Mouse (Mus musculus) kidney, postnatal 0 days (tissue): ENCODE measurements around the gene Grin2c. TPM values are rescaled to one million over a fixed set of nuclear protein-coding genes. Genes with fewer than 3 reads are reported as not detected.

Experiments used
- ATAC-seq: fragments of 200-750 bp; cut with Nextera tagmentation; replicated peaks from 2 replicates; pipeline ENCODE4 v1.8.0; 2017; ENCODE audit warnings: low read depth, moderate number of reproducible peaks, moderate TSS enrichment, moderate library complexity; ENCODE audit not compliant: low FRiP score
- DNase-seq: peaks from one replicate; pipeline ENCODE4 v3.0.0-alpha.2; 2016; ENCODE audit warnings: low spot score
- H3K27ac ChIP-seq: fragments of 300-500 bp; sonication (generic); 2 replicates; pipeline ENCODE4 v1.5.1; 2014; ENCODE audit warnings: mild to moderate bottlenecking
- H3K27me3 ChIP-seq: fragments of 300-500 bp; sonication (generic); 2 replicates; pipeline ENCODE4 v1.6.1; 2014; ENCODE audit warnings: low read length, mixed read lengths; ENCODE audit not compliant: insufficient read depth
- H3K36me3 ChIP-seq: fragments of 300-500 bp; sonication (generic); 2 replicates; pipeline ENCODE4 v1.6.1; 2014; ENCODE audit warnings: low read length, mixed read lengths; ENCODE audit not compliant: insufficient read depth
- H3K4me1 ChIP-seq: fragments of 300-500 bp; sonication (generic); replicated peaks from 2 replicates; pipeline ENCODE4 v1.6.1; 2014; ENCODE audit warnings: antibody characterized with exemption, low read length, mixed read lengths; ENCODE audit not compliant: insufficient read depth
- H3K4me2 ChIP-seq: fragments of 300-500 bp; sonication (generic); 2 replicates; pipeline ENCODE4 v1.6.1; 2014; ENCODE audit warnings: mild to moderate bottlenecking, low read length, moderate library complexity, mixed read lengths
- H3K4me3 ChIP-seq: fragments of 300-500 bp; sonication (generic); replicated peaks from 2 replicates; pipeline ENCODE4 v1.5.1; 2014; ENCODE audit warnings: low read depth, low read length
- H3K9ac ChIP-seq: fragments of 300-500 bp; sonication (generic); 2 replicates; pipeline ENCODE4 v1.6.1; 2014; ENCODE audit warnings: low read depth, low read length
- H3K9me3 ChIP-seq: fragments of 300-500 bp; sonication (generic); replicated peaks from 2 replicates; pipeline ENCODE4 v1.6.1; 2016; ENCODE audit warnings: low read length, inconsistent platforms, mixed read lengths
- CTCF ChIP-seq: IDR thresholded peaks from 2 replicates; pipeline ENCODE4 v1.5.1; 2016; ENCODE audit warnings: antibody characterized with exemption, low read depth, mild to moderate bottlenecking, moderate library complexity
- WGBS: fragments of 180-500 bp; shearing (Covaris S2); extraction: QIAGEN DNeasy Blood & Tissue Kit; methylation state at CpG from one replicate; pipeline ENCODE4 v1.1.7; 2014; 5-methylcytosine and 5-hydroxymethylcytosine counted together
- polyA plus RNA-seq: library from polyadenylated mRNA; unstranded; fragments of >200 nt; fragmentation: Nextera tagmentation; extraction: Ambion mirVana; gene quantifications from 2 replicates; pipeline ENCODE4 v1.2.1, GENCODE M21; 2015

Gene Grin2c
- polyA plus RNA-seq, 1 experiment from 2014 or later: not detected

GRCm38 (mm10) chr11:115249721-115250404, 17.2 kb downstream of the Grin2c start:
- H3K9ac ChIP-seq: no peak overlapping the region
- no peak; the same call in 1 of the 2 replicates for ATAC-seq

GRCm38 (mm10) chr11:115247945-115248344, 19.1 kb downstream of the Grin2c start:
- Histone ChIP-seq H3K4me1 (peaks cover 9% of the 10 kb centered on the region), H3K27ac (no peak overlapping the region), H3K36me3 (0 out of 2 replicates have a peak, but pooled peaks cover 10% of the 10 kb centered on the region), H3K4me3 (no peak overlapping the region), H3K27me3 (peaks cover 52% of the 10 kb centered on the region), H3K9ac (no peak overlapping the region), H3K9me3 (no peaks in the 10 kb centered on the region), H3K4me2 (no peak overlapping the region)
- ATAC-seq: no peak
- no peak for DNase-seq
- TF ChIP-seq CTCF: no peak
- 55% methylated on average over 6 of the region's 6 CpGs for WGBS

More at GRCm38 (mm10) chr11:115249721-115250404, 17.2 kb downstream of the Grin2c start:
- 0 out of 2 replicates have a peak, but pooled peaks have one; percentile 24 for TF ChIP-seq CTCF
- peaks cover 52% of the 10 kb centered on the region for H3K27me3 ChIP-seq
- no peaks in the 10 kb centered on the region for H3K9me3 ChIP-seq
- no peak for DNase-seq
- H3K27ac ChIP-seq: no peak overlapping the region
- H3K4me1 ChIP-seq: peaks cover 9% of the 10 kb centered on the region
- peak overlapping the region; percentile 36 for H3K4me3 ChIP-seq
- no peaks in the 10 kb centered on the region for H3K36me3 ChIP-seq
- H3K4me2 ChIP-seq: peak overlapping the region; percentile 59
- 2% methylated on average over 58 of the region's 63 CpGs for WGBS

GRCm38 (mm10) chr11:115247240-115247639, 19.8 kb downstream of the Grin2c start:
- H3K4me2 ChIP-seq: no peak overlapping the region

GRCm38 (mm10) chr11:115246386-115246785, 20.7 kb downstream of the Grin2c start:
- no peak overlapping the region for H3K27ac ChIP-seq
- no peak for ATAC-seq
- DNase-seq: no peak
- no peak overlapping the region for H3K4me3 ChIP-seq
- no peaks in the 10 kb centered on the region for H3K9me3 ChIP-seq
- H3K36me3 ChIP-seq: 0 out of 2 replicates have a peak, but pooled peaks cover 10% of the 10 kb centered on the region
- peaks cover 9% of the 10 kb centered on the region for H3K4me1 ChIP-seq
- H3K27me3 ChIP-seq: peaks cover 40% of the 10 kb centered on the region
- no peak overlapping the region for H3K4me2 ChIP-seq
- TF ChIP-seq CTCF: no peak
- WGBS: 65% methylated on average over 8 of the region's 8 CpGs
- no peak overlapping the region for H3K9ac ChIP-seq

More at GRCm38 (mm10) chr11:115247240-115247639, 19.8 kb downstream of the Grin2c start:
- TF ChIP-seq CTCF: no peak
- ATAC-seq: no peak
- H3K4me1 ChIP-seq: peaks cover 9% of the 10 kb centered on the region
- peaks cover 46% of the 10 kb centered on the region for H3K27me3 ChIP-seq
- no peak overlapping the region for H3K9ac ChIP-seq
- H3K36me3 ChIP-seq: 0 out of 2 replicates have a peak, but pooled peaks cover 10% of the 10 kb centered on the region
- WGBS: 18% methylated on average over 3 of the region's 3 CpGs
- H3K9me3 ChIP-seq: no peaks in the 10 kb centered on the region
- no peak for DNase-seq
- H3K27ac ChIP-seq: no peak overlapping the region
- no peak overlapping the region for H3K4me3 ChIP-seq

- Histone ChIP-seq H3K27ac (no peak overlapping the region), H3K4me1 (peaks cover 3% of the 10 kb centered on the region; the same call in 1 of the 2 replicates), H3K4me2 (no peak overlapping the region), H3K9me3 (no peaks in the 10 kb centered on the region), H3K9ac (no peak overlapping the region), H3K36me3 (0 out of 2 replicates have a peak, but pooled peaks cover 10% of the 10 kb centered on the region), H3K27me3 (peaks cover 25% of the 10 kb centered on the region), H3K4me3 (no peak overlapping the region)
- WGBS: 80% methylated on average over 8 of the region's 8 CpGs
- TF ChIP-seq CTCF: no peak
- no peak for DNase-seq
- peak; percentile 17; the same call in 1 of the 2 replicates for ATAC-seq
These were observed 22.2 kb downstream of the Grin2c start for GRCm38 (mm10) chr11:115244840-115245239.

- no peak overlapping the region for H3K27ac ChIP-seq
- H3K4me1 ChIP-seq: no peaks in the 10 kb centered on the region
- no peak overlapping the region for H3K4me3 ChIP-seq
- no peak overlapping the region for H3K4me2 ChIP-seq
- H3K9me3 ChIP-seq: no peaks in the 10 kb centered on the region
- H3K9ac ChIP-seq: no peak overlapping the region
- TF ChIP-seq CTCF: no peak
- DNase-seq: no peak
- peaks cover 14% of the 10 kb centered on the region for H3K27me3 ChIP-seq
- WGBS: 93% methylated on average over 12 of the region's 12 CpGs
- 0 out of 2 replicates have a peak, but pooled peaks cover 10% of the 10 kb centered on the region for H3K36me3 ChIP-seq
- no peak for ATAC-seq
These were observed 23.3 kb downstream of the Grin2c start for GRCm38 (mm10) chr11:115243783-115244182.
